Mouse (Mus musculus) myocyte (in vitro differentiated cells): ENCODE data around the gene Ddx27.

Experiments used
- MYOD1 ChIP-seq, 3 experiments: IDR thresholded peaks; one replicate each; pipeline ENCODE4 v1.6.1; 2011; ENCODE audit warnings: control low read depth in 2 of 3, low read depth in 2 of 3, mild to moderate bottlenecking in 2 of 3, moderate library complexity in 1 of 3; ENCODE audit not compliant: insufficient read length in 2 of 3, control insufficient read depth in 1 of 3
- POLR2A ChIP-seq: IDR thresholded peaks from one replicate; pipeline ENCODE4 v1.6.1; 2011; ENCODE audit warnings: low read depth, mild to moderate bottlenecking, control low read depth, moderate library complexity; ENCODE audit not compliant: insufficient read length
- TCF3 ChIP-seq: IDR thresholded peaks from one replicate; pipeline ENCODE4 v1.6.1; 2011; ENCODE audit warnings: low read depth, control low read depth; ENCODE audit not compliant: insufficient read length
- USF1 ChIP-seq: IDR thresholded peaks from one replicate; pipeline ENCODE4 v1.6.1; 2011; ENCODE audit warnings: low read depth, mild to moderate bottlenecking, control low read depth, moderate library complexity

- TF ChIP-seq POLR2A (no peak), USF1 (no peak), TCF3 (no peak), MYOD1 (IDR thresholded peaks at IDR 0.05; ENCODE audit: control insufficient read depth in 1 of 3, insufficient read length in 2 of 3, low read depth in 2 of 3) (no peak)
These were observed 40.4 kb downstream of the Ddx27 start for GRCm38 (mm10) chr2:167055386-167055785.
